Mouse (Mus musculus) left cerebral cortex, postnatal 10 days (tissue): ENCODE measurements around the gene Mill1. TPM values are rescaled to one million over a fixed set of nuclear protein-coding genes. Genes with fewer than 3 reads are reported as not detected.
"Not testable (repeated sequence)": the region's sequence is repeated elsewhere in the genome, so short reads cannot be mapped to it uniquely, and the experiment has no call there.

Experiments used
- DNase-seq, 2 experiments: peaks; one replicate each; pipeline ENCODE4 v3.0.0; 2021 to 2022; ENCODE audit warnings: low spot score in 2 of 2, mixed read lengths in 1 of 2; ENCODE audit errors: extremely low spot score in 1 of 2
- intact Hi-C: fragments of 180-260 bp; cut with DNase I; formaldehyde crosslinking; loops from one replicate; pipeline ENCODE4 v1.15.1; 2025
- total RNA-seq, 2 experiments: library from RNA; stranded (reverse); gene quantifications; 2 replicates each; pipeline ENCODE4 v1.2.3; 2021

Gene Mill1
- total RNA-seq = not detected

GRCm38 (mm10) chr7:18245047-18245446, at the start of gene Mill1:
TSS of gene Mill1 (plus strand) at chr7:18245347.
- DNase-seq = no peak
- intact Hi-C loops = no loop called here

DNA sequence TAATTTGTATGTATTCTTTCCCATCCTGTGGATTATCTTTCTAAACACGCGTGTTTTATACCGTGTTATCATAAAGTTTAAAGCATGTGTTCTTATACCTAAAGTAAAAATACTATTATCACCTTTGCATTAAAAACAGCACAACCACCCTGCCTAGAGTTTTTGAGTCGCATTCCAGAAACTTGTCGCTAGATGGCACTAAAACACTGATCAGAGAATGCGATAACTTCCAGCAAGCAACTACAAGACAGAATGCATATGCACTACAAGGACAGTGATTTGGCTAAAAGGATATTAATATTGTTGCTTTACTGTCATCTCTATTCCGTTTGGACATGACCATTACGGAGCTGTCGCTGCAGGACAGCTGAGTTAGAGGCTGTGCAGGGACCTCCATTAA, 34.2 kb upstream of the Mill1 start:
- intact Hi-C loops = loop anchor here (10.0 kb wide), 1 partner anchor 664 kb away; the partner anchor contains the start of gene Pglyrp1
- DNase-seq = peak in 1 of 2 experiments; percentile 0

GRCm38 (mm10) chr7:18214699-18215098, 30.4 kb upstream of the Mill1 start:
- intact Hi-C loops = loop anchor here (10.0 kb wide), 1 partner anchor 660 kb away; the partner anchor contains the start of gene Pglyrp1
- DNase-seq = no peak

- DNase-seq = no peak
- intact Hi-C loops = no loop called here
These were observed 6.6 kb upstream of the Mill1 start for GRCm38 (mm10) chr7:18238561-18238960.

- intact Hi-C loops = no loop called here
- no peak for DNase-seq
These were observed 3.9 kb upstream of the Mill1 start for GRCm38 (mm10) chr7:18241217-18241616.

DNA sequence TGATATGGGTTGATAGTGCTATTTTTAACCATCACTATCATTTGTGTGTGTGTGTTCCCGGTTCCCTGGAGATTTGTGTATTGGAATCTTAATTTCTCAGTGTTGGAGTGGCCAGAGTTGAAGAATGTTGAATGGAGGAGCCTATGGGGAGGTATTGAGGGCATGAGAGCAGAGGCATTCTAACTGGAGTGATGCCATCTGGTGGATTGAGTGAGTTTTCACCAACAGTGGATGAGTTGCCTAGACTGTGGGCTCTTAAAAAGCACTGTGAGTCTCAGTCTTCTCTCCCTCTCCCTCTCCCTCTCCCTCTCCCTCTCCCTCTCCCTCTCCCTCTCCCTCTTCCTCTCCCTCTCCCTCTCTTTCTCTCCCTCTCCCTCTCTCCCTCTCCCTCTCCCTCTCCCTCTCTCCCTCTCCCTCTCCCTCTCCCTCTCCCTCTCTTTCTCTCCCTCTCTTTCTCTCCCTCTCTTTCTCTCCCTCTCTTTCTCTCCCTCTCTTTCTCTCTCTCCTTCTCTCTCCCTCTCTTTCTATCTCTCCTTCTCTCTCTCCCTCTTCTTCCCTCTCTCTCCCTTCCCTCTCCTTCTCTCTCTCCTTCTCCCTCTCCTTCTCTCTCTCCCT, 1.1 kb upstream of the Mill1 start:
- DNase-seq, intact Hi-C loops: not testable (repeated sequence)

DNA sequence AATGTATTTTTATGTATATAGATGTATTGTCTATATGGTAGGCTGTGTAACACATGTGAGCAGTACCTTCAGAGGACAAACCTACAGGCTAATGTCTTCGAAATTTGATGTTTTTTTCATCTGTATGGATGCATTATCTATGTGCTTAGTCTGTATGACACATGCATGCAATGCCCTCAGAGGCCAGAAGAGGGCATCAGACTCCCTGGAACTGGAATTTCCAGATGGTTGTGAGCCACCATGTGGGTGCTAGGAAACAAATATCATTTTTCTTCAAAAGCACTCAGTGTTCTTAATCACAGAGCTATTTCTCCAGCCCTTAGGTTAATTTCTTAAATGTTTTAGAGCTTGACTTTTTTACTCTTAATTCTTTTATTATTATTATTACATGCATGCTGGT, 15.1 kb downstream of the Mill1 start:
- intact Hi-C loops = no loop called here
- DNase-seq = no peak

DNA sequence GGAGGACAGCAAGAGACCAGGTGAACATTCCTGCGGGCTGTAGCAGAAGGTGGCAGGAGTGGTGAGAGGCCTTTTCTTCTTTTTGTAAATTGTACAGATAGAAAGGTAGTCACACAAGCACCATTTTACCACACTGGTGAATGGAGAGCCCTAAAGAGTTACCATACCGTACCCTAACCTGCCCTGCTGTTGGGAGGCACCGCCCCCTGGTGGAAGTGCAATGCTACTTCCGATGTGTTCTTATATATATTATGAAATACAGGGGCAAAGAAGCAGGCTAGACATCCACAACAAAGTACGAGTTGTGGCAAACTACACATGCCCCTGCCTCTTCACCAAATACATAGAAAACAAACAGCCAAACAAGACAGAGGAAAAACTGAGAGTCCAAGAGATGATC, 19.9 kb downstream of the Mill1 start:
- intact Hi-C loops = no loop called here
- DNase-seq = no peak

Other genes starting within 250 kb of the Mill1 start
- gene Ceacam13, start 235.5 kb upstream of the Mill1 start, total RNA-seq = not detected
- gene Ceacam12, start 179.4 kb upstream of the Mill1 start, total RNA-seq = not detected
- not detected for gene Igfl3, start 68.9 kb upstream of the Mill1 start, total RNA-seq
- not detected for gene Psg18, start 109.7 kb downstream of the Mill1 start, total RNA-seq
- not detected for gene Psg28, start 186.7 kb downstream of the Mill1 start, total RNA-seq
- gene Psg26, start 238.8 kb downstream of the Mill1 start, total RNA-seq = not detected